Mouse (Mus musculus) ovary, postnatal 10 days (tissue): ENCODE results near the gene Abhd2.

Source experiments
- DNase-seq: peaks from one replicate; pipeline ENCODE4 v3.0.0; 2022; ENCODE audit warnings: low spot score

The Abhd2 gene

DNA sequence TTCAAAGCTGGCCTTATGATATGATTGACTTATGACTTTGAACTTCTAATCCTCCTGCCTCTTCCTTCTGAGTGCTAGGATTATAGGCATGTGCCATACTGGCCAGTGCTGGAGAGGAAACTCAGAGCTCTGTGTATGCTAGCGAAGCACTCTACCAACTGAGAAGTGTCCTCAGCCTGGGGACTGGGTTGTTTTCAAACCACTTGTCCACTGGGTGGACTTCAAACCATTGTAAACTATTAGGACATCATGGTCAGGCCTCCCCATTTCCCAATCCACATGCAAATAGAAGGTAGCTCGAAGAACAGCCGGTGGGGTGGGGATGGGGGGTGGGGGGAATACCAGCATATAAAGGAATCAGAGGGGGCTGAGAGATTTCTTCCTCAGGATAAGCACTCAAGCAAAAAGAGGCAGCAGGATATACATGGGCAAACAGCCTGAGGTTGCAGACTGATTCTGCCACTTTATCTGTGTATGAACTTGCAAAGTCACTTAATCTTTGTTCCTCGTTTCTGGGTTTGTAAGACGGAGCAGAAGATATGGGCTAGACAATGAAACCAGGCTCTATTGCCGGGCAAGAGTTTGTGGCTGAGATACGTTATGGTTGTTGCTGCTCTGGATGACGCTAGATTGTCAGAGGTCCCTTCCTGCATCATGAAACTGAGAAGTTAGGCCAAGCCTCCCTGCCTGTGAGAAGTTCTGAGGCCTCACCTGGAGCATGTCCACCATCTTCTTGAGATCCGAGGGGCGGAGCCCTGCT lies 103.7 kb downstream of the Abhd2 start:
- DNase-seq: no peak

GRCm38 (mm10) chr7:79386422-79387133 lies 113.6 kb downstream of the Abhd2 start, which contains the start of gene Rlbp1:
Rlbp1 (minus strand) TSS chr7:79387048.
- DNase-seq: no peak

DNA sequence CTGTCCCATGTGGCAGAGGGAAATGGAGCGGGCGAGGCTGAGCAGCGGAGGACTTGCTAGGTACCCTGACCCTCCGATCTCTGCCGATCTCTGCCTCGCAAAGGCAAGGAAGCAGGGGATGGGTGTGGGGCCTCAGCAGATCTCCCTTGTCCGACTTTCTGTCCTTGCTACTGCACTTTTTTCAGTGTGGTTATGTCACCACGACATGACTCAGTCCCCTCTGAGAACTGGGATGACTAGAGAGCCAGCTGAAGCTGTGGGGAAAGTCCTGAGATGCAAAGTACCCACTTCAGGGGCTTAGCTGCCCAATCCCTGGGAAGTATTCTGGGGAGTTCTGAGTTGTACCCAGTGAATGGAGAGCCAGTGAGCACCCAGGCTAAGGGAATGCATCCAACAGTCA lies 114.1 kb downstream of the Abhd2 start:
- no peak for DNase-seq

GRCm38 (mm10) chr7:79387991-79388390 lies 115.0 kb downstream of the Abhd2 start:
- DNase-seq: no peak

GRCm38 (mm10) chr7:79388671-79389206 lies 115.7 kb downstream of the Abhd2 start:
- no peak for DNase-seq

DNA sequence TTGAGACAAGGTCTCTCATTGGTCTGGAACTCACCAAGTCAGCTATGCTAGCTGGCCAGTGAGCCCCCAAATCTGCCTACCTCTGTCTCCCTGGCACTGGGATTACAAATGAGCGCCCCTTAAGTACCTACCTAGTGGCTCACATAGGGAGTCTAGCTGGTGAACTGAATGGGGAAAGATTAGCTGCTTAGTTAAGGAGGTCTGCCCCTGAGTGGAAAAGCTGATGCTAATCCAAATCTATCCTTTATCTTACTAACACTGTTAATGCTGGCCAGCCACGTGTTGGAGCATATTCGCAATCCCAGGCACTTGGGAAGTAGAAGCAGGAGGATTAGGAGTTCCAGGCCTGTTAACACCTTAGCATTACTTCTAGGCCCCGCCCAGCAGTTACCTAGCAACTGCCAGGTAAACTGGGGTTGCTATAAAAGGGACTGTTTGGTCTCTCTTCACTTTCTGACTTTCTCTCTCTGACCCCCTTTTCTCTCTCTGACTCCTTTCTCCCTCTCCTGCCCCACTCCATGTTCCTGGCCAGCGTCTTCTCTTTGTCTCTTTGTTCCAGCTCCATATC lies 117.2 kb downstream of the Abhd2 start:
- DNase-seq: no peak

GRCm38 (mm10) chr7:79391471-79391870 lies 118.5 kb downstream of the Abhd2 start:
- DNase-seq: no peak

DNA sequence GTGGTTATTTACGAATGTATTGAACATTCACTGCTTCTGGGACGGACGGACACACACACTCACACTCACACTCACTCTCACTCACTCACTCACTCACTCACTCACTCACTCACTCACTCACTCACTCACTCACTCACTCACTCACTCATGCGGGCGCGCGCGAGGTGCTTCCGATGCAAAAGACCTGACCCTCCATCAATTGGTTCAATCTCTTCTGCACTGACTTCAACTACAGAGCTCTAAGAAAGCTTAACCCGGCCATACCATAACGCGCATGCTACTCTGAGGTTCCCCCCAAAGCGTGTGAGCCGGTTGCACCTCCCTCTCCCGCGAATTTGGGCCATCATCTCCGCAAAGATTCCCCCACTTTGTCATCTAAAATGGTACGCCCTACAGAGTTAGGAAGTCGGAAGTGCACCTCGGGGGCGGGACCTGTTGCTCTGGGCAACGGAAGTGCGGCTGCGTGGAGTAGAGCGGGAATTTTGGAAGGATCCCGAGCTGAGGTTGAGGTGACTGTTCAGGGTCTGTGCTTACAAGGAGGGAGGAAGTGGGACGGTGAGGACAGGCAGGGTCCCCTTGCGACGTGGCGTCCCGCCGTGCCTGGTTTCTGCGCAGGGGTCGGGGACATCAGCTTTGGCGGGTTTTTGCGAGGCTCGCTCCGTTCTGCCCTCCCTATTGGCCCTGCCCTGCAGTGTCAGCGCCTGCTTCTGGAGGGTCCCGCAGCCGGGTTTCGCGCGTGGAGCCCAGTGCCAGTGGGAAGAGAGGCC lies 119.1 kb downstream of the Abhd2 start, which contains the start of gene Fanci:
Gene Fanci, plus strand, starts transcription at position 47 of the 767 bp plus-strand sequence.
- DNase-seq: peak; percentile 86

- DNase-seq: no peak
Observed at GRCm38 (mm10) chr7:79392860-79393513, 120.0 kb downstream of the Abhd2 start.

DNA sequence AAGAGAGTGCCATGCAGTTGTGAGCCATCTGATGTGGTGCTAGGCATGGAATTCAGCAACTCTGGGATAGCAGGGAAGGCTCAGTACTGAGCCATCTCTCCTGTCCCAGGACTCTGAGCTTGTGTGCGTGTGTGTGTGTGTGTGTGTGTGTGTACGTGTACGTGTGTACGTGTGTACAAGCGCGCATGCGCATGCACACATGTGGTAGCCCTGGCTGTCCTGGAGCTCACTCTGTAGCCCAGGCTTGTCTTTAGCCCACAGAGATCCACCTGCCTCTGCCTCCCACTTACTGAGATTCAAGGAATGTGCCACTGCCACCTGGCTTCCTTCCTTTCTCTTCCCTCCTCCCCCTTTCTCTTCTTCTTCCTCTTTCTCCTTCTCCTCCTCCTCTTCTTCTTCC lies 120.9 kb downstream of the Abhd2 start:
- DNase-seq: no peak

- DNase-seq: no peak
Observed at GRCm38 (mm10) chr7:79394666-79395065, 121.7 kb downstream of the Abhd2 start.

DNA sequence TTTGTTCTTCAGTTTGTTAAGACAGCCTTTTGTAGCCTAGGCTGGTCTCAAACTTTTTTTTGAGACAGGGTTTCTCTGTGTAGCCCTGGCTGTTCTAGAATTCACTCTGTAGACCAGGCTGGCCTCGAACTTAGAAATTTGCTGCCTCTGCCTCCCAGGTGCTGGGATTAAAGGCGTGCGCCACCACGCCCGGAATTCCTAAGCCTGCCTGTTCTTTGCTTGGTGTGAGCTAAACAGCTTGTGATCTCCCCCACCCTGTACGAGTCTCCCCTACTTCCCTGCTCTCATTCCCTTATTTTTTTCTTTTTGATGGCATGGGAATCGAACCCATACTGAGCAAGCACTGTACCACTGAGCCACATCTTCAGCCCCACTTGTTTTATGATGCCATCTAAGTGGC lies 122.2 kb downstream of the Abhd2 start:
- no peak for DNase-seq

- no peak for DNase-seq
Observed at GRCm38 (mm10) chr7:79397446-79397963, 124.5 kb downstream of the Abhd2 start.

GRCm38 (mm10) chr7:79398426-79398825 lies 125.4 kb downstream of the Abhd2 start:
- DNase-seq: no peak

DNA sequence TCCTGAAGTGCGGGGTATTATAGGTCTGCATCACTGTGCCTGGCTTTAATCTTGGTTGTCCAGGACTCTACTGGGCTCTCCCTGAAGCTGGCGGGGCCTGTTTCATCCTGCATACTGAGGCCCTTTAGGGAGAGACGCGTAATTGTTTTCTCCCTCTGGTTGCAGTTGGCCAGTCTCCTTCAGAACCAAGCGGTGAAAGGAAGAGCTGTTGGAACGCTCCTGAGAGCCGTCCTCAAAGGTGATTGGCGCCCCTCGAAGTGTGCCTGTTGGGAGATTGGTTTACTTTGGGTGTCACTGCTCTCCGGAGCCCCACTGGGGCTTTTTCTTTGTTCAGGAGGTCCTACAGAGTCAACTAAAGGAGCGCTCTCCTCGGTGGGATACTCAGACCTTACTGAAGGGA lies 126.0 kb downstream of the Abhd2 start:
- DNase-seq: no peak

- no peak for DNase-seq
Observed at GRCm38 (mm10) chr7:79400296-79400695, 127.3 kb downstream of the Abhd2 start.

DNA sequence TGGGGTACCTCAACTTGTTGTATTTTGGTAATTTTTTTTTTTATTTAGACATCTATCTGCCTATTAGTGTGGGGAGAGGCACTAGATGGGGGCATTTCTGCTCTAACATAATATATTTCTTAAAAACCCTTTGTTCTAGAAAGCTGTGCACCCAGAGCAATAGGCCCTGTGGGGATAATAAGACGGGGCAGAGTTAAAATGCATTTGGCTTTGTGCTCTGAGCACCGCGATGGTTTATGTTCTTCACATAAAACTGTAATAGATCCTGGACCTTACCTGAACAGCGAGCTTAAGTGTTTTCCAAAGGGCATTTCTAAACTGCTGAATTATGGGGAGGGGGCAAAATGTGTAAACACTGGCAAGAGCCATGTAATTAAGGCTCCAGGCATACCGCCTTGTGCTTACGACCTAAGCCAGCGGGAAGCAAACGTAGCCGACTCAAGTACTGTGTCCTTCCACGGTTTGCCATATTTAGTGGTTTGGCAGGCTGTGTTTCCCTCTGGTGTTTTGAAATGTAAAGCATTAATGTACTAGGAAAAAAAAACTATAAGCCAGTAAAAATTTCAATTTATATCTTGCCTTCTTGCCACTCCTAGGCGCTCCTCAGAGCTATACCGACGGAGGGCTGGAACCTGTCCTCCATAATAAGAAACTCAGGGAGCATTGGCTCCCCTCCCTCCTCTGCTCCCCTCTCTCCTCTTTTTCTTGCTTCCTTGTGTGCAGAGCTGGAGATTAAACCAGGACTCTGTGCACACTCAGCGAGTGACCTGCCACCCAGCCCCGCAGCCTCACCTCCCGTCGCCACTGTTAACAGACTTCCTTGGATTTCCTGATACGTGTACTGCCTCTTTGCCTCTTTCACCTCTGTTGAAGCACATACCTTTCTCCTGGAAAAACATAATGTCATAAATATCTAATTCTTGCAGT lies 141.7 kb downstream of the Abhd2 start:
- DNase-seq: no peak
